Mouse (Mus musculus) naive thymus-derived CD4-positive, alpha-beta T cell, adult 2 months (primary cell): Measurements from ENCODE around the gene Ap1g1.

Experiments
- DNase-seq: peaks from one replicate; pipeline ENCODE4 v3.0.0-alpha.2; 2011; ENCODE audit warnings: low read depth

The Ap1g1 gene

GRCm38 (mm10) chr8:109780548-109780947 is 2.2 kb downstream of the Ap1g1 start:
- DNase-seq = no peak

GRCm38 (mm10) chr8:109790938-109791337 is 12.6 kb downstream of the Ap1g1 start:
- DNase-seq = no peak

- DNase-seq = no peak
Measured at GRCm38 (mm10) chr8:109795166-109795565, 16.8 kb downstream of the Ap1g1 start.

- DNase-seq = no peak
Measured at GRCm38 (mm10) chr8:109798721-109799120, 20.4 kb downstream of the Ap1g1 start.

GRCm38 (mm10) chr8:109799245-109799644 is 20.9 kb downstream of the Ap1g1 start:
- DNase-seq = no peak

- no peak for DNase-seq
Measured at GRCm38 (mm10) chr8:109800325-109800724, 22.0 kb downstream of the Ap1g1 start.

- DNase-seq = no peak
Measured at GRCm38 (mm10) chr8:109803211-109803610, 24.9 kb downstream of the Ap1g1 start.

- DNase-seq = no peak
Measured at GRCm38 (mm10) chr8:109803801-109804200, 25.4 kb downstream of the Ap1g1 start.

GRCm38 (mm10) chr8:109806522-109806921 is 28.2 kb downstream of the Ap1g1 start:
- no peak for DNase-seq

- no peak for DNase-seq
Measured at GRCm38 (mm10) chr8:109807401-109808119, 29.2 kb downstream of the Ap1g1 start.

GRCm38 (mm10) chr8:109808120-109808447 is 29.7 kb downstream of the Ap1g1 start:
- DNase-seq = no peak

GRCm38 (mm10) chr8:109810434-109810833 is 32.1 kb downstream of the Ap1g1 start:
- no peak for DNase-seq

- DNase-seq = no peak
Measured at GRCm38 (mm10) chr8:109815268-109815667, 36.9 kb downstream of the Ap1g1 start.

GRCm38 (mm10) chr8:109817933-109818332 is 39.6 kb downstream of the Ap1g1 start:
- DNase-seq = no peak

- no peak for DNase-seq
Measured at GRCm38 (mm10) chr8:109823561-109823960, 45.2 kb downstream of the Ap1g1 start.

- no peak for DNase-seq
Measured at GRCm38 (mm10) chr8:109839822-109840221, 61.5 kb downstream of the Ap1g1 start.

GRCm38 (mm10) chr8:109842468-109842867 is 64.1 kb downstream of the Ap1g1 start:
- no peak for DNase-seq

- no peak for DNase-seq
Measured at GRCm38 (mm10) chr8:109847866-109848265, 69.5 kb downstream of the Ap1g1 start.

GRCm38 (mm10) chr8:109848981-109849380 is 70.6 kb downstream of the Ap1g1 start:
- DNase-seq = no peak

GRCm38 (mm10) chr8:109853423-109853822 is 75.1 kb downstream of the Ap1g1 start:
- peak; percentile 84 for DNase-seq

- no peak for DNase-seq
Measured at GRCm38 (mm10) chr8:109854522-109854921, 76.2 kb downstream of the Ap1g1 start.

GRCm38 (mm10) chr8:109855451-109855850 is 77.1 kb downstream of the Ap1g1 start:
- DNase-seq = no peak

GRCm38 (mm10) chr8:109863398-109863797 is 85.0 kb downstream of the Ap1g1 start:
- peak; percentile 28 for DNase-seq

- DNase-seq = no peak
Measured at GRCm38 (mm10) chr8:109864798-109865197, 86.4 kb downstream of the Ap1g1 start.
